Mouse (Mus musculus) G1E (cell line): ENCODE results near the gene Dnajc3.

Source experiments
- CTCF ChIP-seq: IDR thresholded peaks from 2 replicates; pipeline ENCODE4 v1.5.1; 2012; ENCODE audit warnings: low read depth, low read length, inconsistent platforms, mixed read lengths
- POLR2AphosphoS5 ChIP-seq: IDR thresholded peaks from 2 replicates; pipeline ENCODE4 v1.6.1; 2012; ENCODE audit warnings: low read depth, low read length, inconsistent platforms; ENCODE audit not compliant: insufficient replicate concordance
- TAL1 ChIP-seq: conservative IDR thresholded peaks from 2 replicates; pipeline ENCODE4 v1.6.1; 2012; ENCODE audit warnings: low read depth, low read length, inconsistent platforms, mixed read lengths

DNA sequence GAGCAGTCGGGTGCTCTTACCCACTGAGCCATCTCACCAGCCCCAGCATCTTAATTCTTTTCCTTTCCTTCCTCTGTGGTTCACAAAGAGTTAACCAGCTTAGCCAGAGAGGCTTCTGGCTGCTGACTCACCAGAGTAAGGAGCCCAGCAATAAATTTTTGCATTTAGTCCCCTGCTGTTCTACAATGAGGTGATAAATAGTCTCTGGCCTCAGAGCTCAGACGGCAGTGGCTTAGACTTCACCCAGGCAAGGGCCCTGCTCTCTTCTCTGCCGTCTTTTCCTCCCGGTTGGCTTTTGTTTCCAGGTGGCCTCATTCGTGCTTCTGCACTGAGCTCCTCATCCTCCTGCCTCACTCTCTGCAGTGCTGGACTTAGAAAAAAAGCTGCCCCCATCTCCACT is 68.1 kb downstream of the Dnajc3 start:
- TF ChIP-seq CTCF (no peak), POLR2AphosphoS5 (no peak), TAL1 (no peak)
